Mouse (Mus musculus) embryonic fibroblast, embryonic 13.5 days (primary cell): ENCODE data around the gene 5830473C10Rik. TPM values are rescaled to one million over a fixed set of nuclear protein-coding genes. Genes with fewer than 3 reads are reported as not detected.

Experiments used
- H3K27ac ChIP-seq: 2 replicates; pipeline ENCODE4 v1.5.1; 2012; ENCODE audit warnings: low read length, control low read depth, inconsistent platforms; ENCODE audit not compliant: insufficient read depth
- H3K4me1 ChIP-seq: 2 replicates; pipeline ENCODE4 v1.6.1; 2011; ENCODE audit warnings: low read length; ENCODE audit not compliant: control insufficient read depth, insufficient read depth
- H3K4me3 ChIP-seq: 2 replicates; pipeline ENCODE4 v1.5.1; 2011; ENCODE audit warnings: mild to moderate bottlenecking, control low read depth, low read length; ENCODE audit not compliant: insufficient read depth
- CTCF ChIP-seq: IDR thresholded peaks from 2 replicates; pipeline ENCODE4 v1.5.1; 2011; ENCODE audit warnings: mild to moderate bottlenecking, control low read depth, low read length, moderate library complexity, borderline replicate concordance; ENCODE audit not compliant: insufficient read depth
- POLR2A ChIP-seq: IDR thresholded peaks from 2 replicates; pipeline ENCODE4 v1.6.1; 2011; ENCODE audit warnings: low read depth, mild to moderate bottlenecking, control low read depth, low read length, moderate library complexity
- polyA plus RNA-seq: library from polyadenylated mRNA; stranded (reverse); fragments of >200 nt; gene quantifications from 2 replicates; pipeline ENCODE4 v1.2.4, GENCODE M21; 2011; ENCODE audit warnings: low read depth; ENCODE audit not compliant: missing spikeins, insufficient read length

5830473C10Rik gene
- polyA plus RNA-seq, 1 experiment = not detected

DNA sequence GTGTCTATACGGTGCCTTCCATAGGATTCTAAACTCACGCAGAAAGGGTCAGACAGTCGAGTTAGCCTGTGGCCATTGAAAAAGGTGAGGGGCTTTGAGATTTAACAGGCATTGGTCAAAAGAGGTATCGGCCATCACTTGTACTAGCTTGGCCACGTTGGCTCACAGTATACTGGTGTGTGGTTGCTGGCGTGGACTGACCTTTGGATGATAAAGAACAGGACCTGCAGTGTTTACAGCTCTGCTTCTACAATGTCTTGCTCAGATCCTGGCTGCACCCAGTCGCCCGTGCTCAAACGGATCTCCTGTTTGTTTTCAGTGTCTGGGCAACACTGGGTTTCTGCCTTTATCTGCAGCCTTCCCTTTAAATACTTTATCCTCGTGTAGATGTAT, 80.3 kb downstream of the 5830473C10Rik start:
- no peak for TF ChIP-seq POLR2A
- TF ChIP-seq CTCF = no peak
- Histone ChIP-seq H3K27ac (no peak overlapping the region), H3K4me1 (no peaks in the 10 kb centered on the region), H3K4me3 (no peak overlapping the region)

DNA sequence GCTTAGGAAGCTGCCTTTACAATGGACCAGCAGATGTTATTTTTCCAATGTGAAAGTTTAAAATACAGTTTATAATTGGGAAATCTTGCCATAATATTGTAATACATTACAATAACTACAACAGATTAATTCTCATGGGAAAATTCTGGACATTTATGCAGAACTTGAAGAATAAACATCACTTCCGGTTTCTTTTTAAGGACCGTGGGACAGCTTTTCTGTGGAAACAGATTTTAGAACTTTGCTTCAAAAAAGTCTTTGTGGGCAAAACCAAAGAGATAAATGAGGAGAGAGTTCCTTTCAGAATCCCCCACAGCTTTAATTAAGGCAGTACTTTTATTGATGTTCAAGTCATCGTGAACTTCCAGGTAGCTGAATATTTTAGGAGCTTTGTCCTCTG, 84.7 kb downstream of the 5830473C10Rik start:
- no peaks in the 10 kb centered on the region for H3K4me1 ChIP-seq
- TF ChIP-seq CTCF (no peak), POLR2A (no peak)
- no peak overlapping the region for H3K4me3 ChIP-seq
- H3K27ac ChIP-seq = no peak overlapping the region

DNA sequence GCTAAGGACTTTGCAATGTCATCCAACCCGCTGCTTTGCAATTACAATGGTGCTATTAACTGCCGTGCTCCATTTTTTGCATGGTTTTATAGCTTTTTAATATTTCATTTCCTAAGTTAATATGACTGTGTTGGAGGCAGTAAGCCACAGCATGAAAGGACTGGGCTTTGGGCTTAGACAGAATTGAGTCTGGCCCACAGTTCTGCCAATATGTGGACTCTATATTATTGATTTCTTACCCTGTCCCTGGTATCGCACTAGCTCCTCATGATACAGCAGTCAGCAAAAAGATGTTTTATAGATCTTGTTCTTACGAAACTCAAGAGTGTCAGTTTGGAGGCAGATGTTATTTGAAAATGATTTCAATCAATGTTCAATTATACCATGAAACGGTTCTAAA, 85.5 kb downstream of the 5830473C10Rik start:
- Histone ChIP-seq H3K4me3 (no peak overlapping the region), H3K4me1 (no peaks in the 10 kb centered on the region), H3K27ac (no peak overlapping the region)
- TF ChIP-seq POLR2A (no peak), CTCF (no peak)

Other genes starting within 250 kb of the 5830473C10Rik start
- 112 and 120 TPM in 2 replicates for gene Ankrd17, start 194.5 kb upstream of the 5830473C10Rik start, polyA plus RNA-seq
- 0.90 and 1.1 TPM in 2 replicates for gene Gm9958, start 193.9 kb upstream of the 5830473C10Rik start, polyA plus RNA-seq
- gene Alb, start 100.2 kb upstream of the 5830473C10Rik start, polyA plus RNA-seq = not detected in 2 replicates
- not detected in 2 replicates for gene Afp, start 70.4 kb upstream of the 5830473C10Rik start, polyA plus RNA-seq
- gene Afm, start 42.2 kb upstream of the 5830473C10Rik start, polyA plus RNA-seq = not detected in 2 replicates
- 4.6 and 6.7 TPM in 2 replicates for gene Rassf6, start 79.5 kb downstream of the 5830473C10Rik start, polyA plus RNA-seq
- gene Cxcl5, start 198.3 kb downstream of the 5830473C10Rik start, polyA plus RNA-seq = 61.8 and 135 TPM in 2 replicates
- 23.5 and 40.7 TPM in 2 replicates for gene Ppbp, start 207.4 kb downstream of the 5830473C10Rik start, polyA plus RNA-seq
- 3.6 TPM in 1 of 2 replicates, not detected in the other for gene Pf4, start 211.3 kb downstream of the 5830473C10Rik start, polyA plus RNA-seq
- 2.5 and 2.8 TPM in 2 replicates for gene Cxcl3, start 225.0 kb downstream of the 5830473C10Rik start, polyA plus RNA-seq
- 0.85 and 3.5 TPM in 2 replicates for gene Cxcl15, start 233.4 kb downstream of the 5830473C10Rik start, polyA plus RNA-seq